In the genomic region with DNA sequence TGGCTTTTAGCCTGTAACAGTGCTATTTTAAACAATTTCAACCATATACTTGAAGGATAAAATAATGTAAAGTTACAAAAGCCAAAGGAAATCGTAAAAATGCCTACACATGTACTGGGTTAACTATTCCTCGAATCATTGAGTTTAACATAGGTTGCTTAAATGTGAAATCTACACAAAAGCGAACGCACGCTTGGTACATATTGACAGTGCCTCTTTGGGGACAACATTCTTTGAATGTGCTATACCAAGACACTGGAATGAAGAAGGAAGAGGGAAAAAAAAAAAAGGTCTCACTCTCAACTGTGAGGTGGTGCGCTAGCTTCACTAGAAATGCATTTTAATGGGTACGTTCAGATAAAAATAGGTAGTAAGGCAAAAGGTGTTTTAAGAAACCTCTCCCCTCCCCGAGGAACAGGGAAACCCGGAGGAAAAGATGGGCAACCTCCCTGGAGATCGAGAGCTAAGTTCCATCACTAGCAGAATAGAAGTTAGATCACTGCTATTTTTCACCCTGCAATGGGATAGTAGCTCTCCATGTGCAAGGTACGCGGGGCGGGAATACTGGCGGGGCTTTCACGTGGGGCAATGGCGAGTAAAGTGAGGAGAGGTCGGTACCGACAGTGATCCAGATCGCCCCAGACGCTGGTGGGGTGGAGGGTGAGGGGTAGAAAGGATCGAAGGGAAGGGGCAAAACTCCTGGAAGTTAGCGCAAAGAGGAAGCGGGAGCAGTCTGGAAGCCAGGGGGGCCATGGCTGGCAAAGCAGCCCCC, we compare ENCODE assay signal across 7 mouse cellular contexts. TPM values are rescaled to one million over a fixed set of nuclear protein-coding genes. Genes with fewer than 3 reads are reported as not detected.
A peak's percentile ranks its signal among the peaks of the same experiment; 100 is the strongest.
DNase-seq lines count a peak whose midpoint lies in the region; ATAC-seq and TF ChIP-seq lines count a peak whose summit lies in the region.

No protein-coding gene starts in this region.

- peak; percentile 3 to 20 for DNase-seq in urinary bladder, adult 18-20 months (ENCODE audit: low spot score in 2 of 2)
- DNase-seq in urinary bladder, adult 2 months (ENCODE audit: low spot score) = no peak
- DNase-seq in brain, embryonic 14.5 days (ENCODE audit: low read depth) = peak; percentile 9
- no peak for DNase-seq in limb, embryonic 10.5 days (ENCODE audit: low spot score)
- DNase-seq in midbrain, embryonic 14.5 days = peak; percentile 25
- no peak for DNase-seq in right cerebral cortex, postnatal 10 days (ENCODE audit: low spot score in 2 of 2)

- H3K9me3 ChIP-seq in heart, embryonic 16.5 days (replicated peaks; ENCODE audit: control insufficient read depth, low read length) = no peaks in the 10 kb centered on the region
- no peaks in the 10 kb centered on the region for H3K9me3 ChIP-seq in limb, embryonic 10.5 days (replicated peaks)
- H3K9me3 ChIP-seq in midbrain, embryonic 14.5 days (ENCODE audit: control insufficient read depth, low read length) = no peaks in the 10 kb centered on the region

- TF ChIP-seq POLR2A in brain, embryonic 14.5 days (IDR thresholded peaks at IDR 0.05; ENCODE audit: borderline replicate concordance, extremely low read depth, insufficient read depth, insufficient read length, poor library complexity, severe bottlenecking) = no peak

- no peaks in the 10 kb centered on the region for H3K36me3 ChIP-seq in heart, embryonic 16.5 days (ENCODE audit: control insufficient read depth, insufficient read depth)
- H3K36me3 ChIP-seq in limb, embryonic 10.5 days = no peaks in the 10 kb centered on the region
- H3K36me3 ChIP-seq in midbrain, embryonic 14.5 days (ENCODE audit: control insufficient read depth, insufficient read depth, low read length) = no peaks in the 10 kb centered on the region

- H3K4me3 ChIP-seq in heart, embryonic 16.5 days (ENCODE audit: low read length) = peak overlapping the region; percentile 61
- peak overlapping the region; percentile 69 for H3K4me3 ChIP-seq in limb, embryonic 10.5 days
- H3K4me3 ChIP-seq in midbrain, embryonic 14.5 days (replicated peaks; ENCODE audit: low read depth, low read length) = peak overlapping the region; percentile 52

- 15% methylated on average over 23 of the region's 23 CpGs for whole genome bisulfite sequencing in heart, embryonic 16.5 days
- 15% methylated on average over 23 of the region's 23 CpGs for WGBS in limb, embryonic 10.5 days
- 22% methylated on average over 22 of the region's 23 CpGs for WGBS in midbrain, embryonic 14.5 days

- H3K27me3 ChIP-seq in heart, embryonic 16.5 days (ENCODE audit: control insufficient read depth, insufficient read depth, low read length) = no peaks in the 10 kb centered on the region
- peaks cover 96% of the 10 kb centered on the region for H3K27me3 ChIP-seq in limb, embryonic 10.5 days (ENCODE audit: low read depth, poor library complexity, severe bottlenecking)
- peaks cover 5% of the 10 kb centered on the region; the same call in 1 of the 2 replicates for H3K27me3 ChIP-seq in midbrain, embryonic 14.5 days (ENCODE audit: control insufficient read depth, insufficient read depth, low read length)

- peak overlapping the region; percentile 58 for H3K4me2 ChIP-seq in heart, embryonic 16.5 days (ENCODE audit: low read depth, low read length)
- H3K4me2 ChIP-seq in midbrain, embryonic 14.5 days (ENCODE audit: low read length) = peak overlapping the region; percentile 64

- no peak for TF ChIP-seq CTCF in brain, embryonic 14.5 days (IDR thresholded peaks at IDR 0.05; ENCODE audit: borderline replicate concordance, extremely low read depth, insufficient read depth, insufficient read length)

- peak overlapping the region; percentile 91 for H3K27ac ChIP-seq in heart, embryonic 16.5 days (ENCODE audit: low read length)
- peak overlapping the region; percentile 94 for H3K27ac ChIP-seq in limb, embryonic 10.5 days
- H3K27ac ChIP-seq in midbrain, embryonic 14.5 days (replicated peaks; ENCODE audit: low read depth, low read length) = peak overlapping the region; percentile 91; the same call in 1 of the 2 replicates

- H3K4me1 ChIP-seq in heart, embryonic 16.5 days (ENCODE audit: control insufficient read depth, insufficient read depth, low read length) = 0 out of 2 replicates have a peak, but pooled peaks cover 2% of the 10 kb centered on the region
- H3K4me1 ChIP-seq in limb, embryonic 10.5 days = no peaks in the 10 kb centered on the region
- H3K4me1 ChIP-seq in midbrain, embryonic 14.5 days (ENCODE audit: control insufficient read depth, insufficient read depth, low read length) = no peaks in the 10 kb centered on the region

- peak; percentile 24; the same call in 1 of the 2 replicates for ATAC-seq in heart, embryonic 16.5 days (replicated peaks; ENCODE audit: extremely low read depth, insufficient read depth, low FRiP score)
- ATAC-seq in midbrain, embryonic 14.5 days (ENCODE audit: low FRiP score, low TSS enrichment) = peak; percentile 36

- H3K9ac ChIP-seq in heart, embryonic 16.5 days (ENCODE audit: low read length) = peak overlapping the region; percentile 78
- H3K9ac ChIP-seq in midbrain, embryonic 14.5 days (replicated peaks; ENCODE audit: low read length) = peak overlapping the region; percentile 74

RNA-seq across cellular contexts. Expression of a gene that starts 1.1 kb away (rescaled TPM):
- polyA plus RNA-seq in urinary bladder, adult 2 months (2012; rRNA removed) = 2.1 and 2.9 TPM in 2 replicates
- 2.4 and 3.6 TPM in 2 replicates for polyA plus RNA-seq in brain, embryonic 14.5 days (2012; rRNA removed)
- 15.1 and 17.5 TPM in 2 replicates for polyA plus RNA-seq in heart, embryonic 16.5 days (2015; fragmentation: Nextera tagmentation; extraction: Ambion mirVana)
- polyA plus RNA-seq in limb, embryonic 10.5 days (2016; fragmentation: Nextera tagmentation; extraction: Ambion mirVana) = 12.2 and 12.4 TPM in 2 replicates
- polyA plus RNA-seq in midbrain, embryonic 14.5 days (2014; fragmentation: Nextera tagmentation; extraction: Ambion mirVana) = 3.8 and 6.2 TPM in 2 replicates

Comparison
In these comparisons a context has a peak if more than half of its experiments do, and no peak if none do; other contexts are left out.
1. DNase-seq: peak in urinary bladder, adult 18-20 months (2 of 2), brain, embryonic 14.5 days (single experiment) and midbrain, embryonic 14.5 days (single experiment); none in urinary bladder, adult 2 months (single experiment), limb, embryonic 10.5 days (single experiment) and right cerebral cortex, postnatal 10 days (0 of 2).
2. Peak in every context shown above with its lines, with median percentiles within 50 percentile points of each other: H3K27ac ChIP-seq and H3K4me3 ChIP-seq.